Mouse (Mus musculus) hindbrain, embryonic 11.5 days (tissue): ENCODE data around the gene Grin2a. TPM values are rescaled to one million over a fixed set of nuclear protein-coding genes. Genes with fewer than 3 reads are reported as not detected.

ENCODE experiments used
- ATAC-seq: fragments of 200-750 bp; cut with Nextera tagmentation; 2 replicates; pipeline ENCODE4 v1.8.0; 2017; ENCODE audit warnings: mild to moderate bottlenecking, moderate TSS enrichment, moderate library complexity; ENCODE audit not compliant: low FRiP score
- DNase-seq: peaks from one replicate; pipeline ENCODE4 v3.0.0-alpha.2; 2015; ENCODE audit warnings: low spot score
- H3K27ac ChIP-seq: fragments of 300-500 bp; sonication (generic); 2 replicates; pipeline ENCODE4 v1.5.1; 2014; ENCODE audit warnings: mild to moderate bottlenecking, low read depth, low read length
- H3K27me3 ChIP-seq: fragments of 300-500 bp; sonication (generic); 2 replicates; pipeline ENCODE4 v1.6.1; 2014; ENCODE audit warnings: mild to moderate bottlenecking, low read length, moderate library complexity, mixed read lengths; ENCODE audit not compliant: control insufficient read depth, insufficient read depth
- H3K36me3 ChIP-seq: fragments of 300-500 bp; sonication (generic); 2 replicates; pipeline ENCODE4 v1.6.1; 2014; ENCODE audit warnings: mild to moderate bottlenecking, low read length, moderate library complexity, mixed read lengths; ENCODE audit not compliant: control insufficient read depth, insufficient read depth
- H3K4me1 ChIP-seq: fragments of 300-500 bp; sonication (generic); replicated peaks from 2 replicates; pipeline ENCODE4 v1.6.1; 2014; ENCODE audit warnings: low read length, mixed read lengths; ENCODE audit not compliant: control insufficient read depth, insufficient read depth
- H3K4me2 ChIP-seq: fragments of 300-500 bp; sonication (generic); replicated peaks from 2 replicates; pipeline ENCODE4 v1.6.1; 2014; ENCODE audit warnings: mild to moderate bottlenecking, low read depth, low read length
- H3K4me3 ChIP-seq: fragments of 300-500 bp; sonication (generic); 2 replicates; pipeline ENCODE4 v1.5.1; 2014; ENCODE audit warnings: low read depth, low read length
- H3K9ac ChIP-seq: fragments of 300-500 bp; sonication (generic); 2 replicates; pipeline ENCODE4 v1.6.1; 2014; ENCODE audit warnings: low read depth, low read length
- H3K9me3 ChIP-seq: fragments of 300-500 bp; sonication (generic); 2 replicates; pipeline ENCODE4 v1.6.1; 2016; ENCODE audit warnings: low read length; ENCODE audit not compliant: control insufficient read depth
- WGBS: fragments of 180-500 bp; shearing (Covaris S2); extraction: QIAGEN DNeasy Blood & Tissue Kit; methylation state at CpG from one replicate; pipeline ENCODE4 v1.1.7; 2014; 5-methylcytosine and 5-hydroxymethylcytosine counted together
- polyA plus RNA-seq: library from polyadenylated mRNA; unstranded; fragments of >200 nt; fragmentation: Nextera tagmentation; extraction: Ambion mirVana; gene quantifications from 2 replicates; pipeline ENCODE4 v1.2.1, GENCODE M21; 2014

Gene Grin2a
- polyA plus RNA-seq, 1 experiment from 2014 or later = 1.5 TPM

- no peak for ATAC-seq
- Histone ChIP-seq H3K4me3 (no peak overlapping the region), H3K27ac (no peak overlapping the region), H3K4me1 (no peaks in the 10 kb centered on the region), H3K36me3 (no peaks in the 10 kb centered on the region), H3K27me3 (no peaks in the 10 kb centered on the region), H3K9me3 (no peaks in the 10 kb centered on the region), H3K4me2 (no peak overlapping the region), H3K9ac (no peak overlapping the region)
- 89% methylated on average over 3 of the region's 3 CpGs for WGBS
- no peak for DNase-seq
Measured at GRCm38 (mm10) chr16:9749661-9750060, 245.7 kb downstream of the Grin2a start.

DNA sequence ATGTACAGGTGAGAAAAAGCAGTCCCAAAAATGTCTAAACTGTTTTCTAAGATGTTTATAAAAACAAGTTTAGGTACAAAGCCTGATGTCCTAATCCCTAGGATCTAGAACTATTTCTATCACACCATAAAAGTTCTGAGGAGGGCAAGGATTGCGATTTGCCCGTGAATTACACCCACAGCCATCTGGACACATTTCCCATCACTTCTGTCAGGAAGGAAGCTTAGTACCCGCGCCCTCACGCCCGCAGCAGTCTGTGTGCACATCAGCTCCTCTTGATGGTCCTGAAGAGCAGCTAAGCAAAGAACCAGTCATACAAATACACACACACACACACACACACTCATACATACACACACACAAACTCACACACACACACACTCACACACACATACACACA is 252.9 kb downstream of the Grin2a start:
- ATAC-seq (no peak), DNase-seq (no peak)
- Histone ChIP-seq H3K4me1 (no peaks in the 10 kb centered on the region), H3K27me3 (no peaks in the 10 kb centered on the region), H3K27ac (no peak overlapping the region), H3K36me3 (no peaks in the 10 kb centered on the region), H3K9me3 (no peaks in the 10 kb centered on the region), H3K4me3 (no peak overlapping the region), H3K9ac (no peak overlapping the region), H3K4me2 (no peak overlapping the region)
- 94% methylated on average over 6 of the region's 6 CpGs for WGBS

- no peaks in the 10 kb centered on the region for H3K9me3 ChIP-seq
- DNase-seq = no peak
- H3K9ac ChIP-seq = no peak overlapping the region
- no peak overlapping the region for H3K4me3 ChIP-seq
- no peak overlapping the region for H3K27ac ChIP-seq
- WGBS = 89% methylated on average over 6 of the region's 6 CpGs
- H3K27me3 ChIP-seq = no peaks in the 10 kb centered on the region
- no peaks in the 10 kb centered on the region for H3K4me1 ChIP-seq
- ATAC-seq = no peak
- H3K36me3 ChIP-seq = no peaks in the 10 kb centered on the region
- no peak overlapping the region for H3K4me2 ChIP-seq
Measured at GRCm38 (mm10) chr16:9738679-9739078, 256.7 kb downstream of the Grin2a start.

- Histone ChIP-seq H3K9ac (no peak overlapping the region), H3K36me3 (no peaks in the 10 kb centered on the region), H3K27me3 (no peaks in the 10 kb centered on the region), H3K9me3 (no peaks in the 10 kb centered on the region), H3K4me2 (no peak overlapping the region), H3K4me1 (no peaks in the 10 kb centered on the region), H3K27ac (no peak overlapping the region), H3K4me3 (no peak overlapping the region)
- 15% methylated on average over 2 of the region's 2 CpGs for WGBS
- DNase-seq (no peak), ATAC-seq (no peak)
Measured at GRCm38 (mm10) chr16:9737131-9737530, 258.2 kb downstream of the Grin2a start.

GRCm38 (mm10) chr16:9735365-9736080 is 259.8 kb downstream of the Grin2a start:
- no peaks in the 10 kb centered on the region for H3K9me3 ChIP-seq
- no peaks in the 10 kb centered on the region for H3K27me3 ChIP-seq
- H3K4me2 ChIP-seq = no peak overlapping the region
- H3K4me1 ChIP-seq = no peaks in the 10 kb centered on the region
- ATAC-seq (no peak), DNase-seq (no peak)
- no peaks in the 10 kb centered on the region for H3K36me3 ChIP-seq
- no peak overlapping the region for H3K4me3 ChIP-seq
- H3K27ac ChIP-seq = no peak overlapping the region
- H3K9ac ChIP-seq = no peak overlapping the region
- WGBS = 82% methylated on average over 8 of the region's 8 CpGs

GRCm38 (mm10) chr16:9727603-9728002 is 267.8 kb downstream of the Grin2a start:
- 96% methylated on average over 5 of the region's 5 CpGs for WGBS
- Histone ChIP-seq H3K4me2 (no peak overlapping the region), H3K4me3 (no peak overlapping the region), H3K9ac (no peak overlapping the region), H3K27me3 (no peaks in the 10 kb centered on the region), H3K9me3 (no peaks in the 10 kb centered on the region), H3K4me1 (no peaks in the 10 kb centered on the region), H3K36me3 (no peaks in the 10 kb centered on the region), H3K27ac (no peak overlapping the region)
- ATAC-seq (no peak), DNase-seq (no peak)

DNA sequence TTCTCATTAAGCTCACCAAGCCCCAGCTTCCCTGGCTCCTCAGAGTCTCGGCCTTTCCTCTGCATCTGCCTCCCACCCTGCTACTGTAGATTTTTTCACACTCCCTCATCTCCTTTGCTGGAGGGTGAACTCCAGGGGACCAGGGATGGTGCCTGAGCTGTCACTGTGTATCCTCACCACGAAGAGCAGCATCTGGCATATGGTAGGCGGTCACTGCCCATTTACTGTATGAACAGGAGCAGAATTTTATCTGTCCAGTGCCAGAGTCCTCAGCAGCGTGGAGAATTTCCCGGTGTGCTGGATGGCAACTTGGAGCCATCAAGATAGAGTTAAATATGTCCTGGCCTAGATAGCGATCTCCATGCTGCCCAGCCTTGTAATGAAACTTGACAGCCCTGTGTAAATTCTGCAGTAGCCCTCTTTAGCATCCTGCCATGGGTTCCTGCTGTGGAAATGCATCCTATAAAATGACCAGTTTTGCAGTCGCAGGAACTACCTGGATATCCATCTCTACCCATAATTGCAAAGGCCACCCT is 269.7 kb downstream of the Grin2a start:
- Histone ChIP-seq H3K4me1 (no peaks in the 10 kb centered on the region), H3K9me3 (no peaks in the 10 kb centered on the region), H3K9ac (no peak overlapping the region), H3K27ac (no peak overlapping the region), H3K27me3 (no peaks in the 10 kb centered on the region), H3K36me3 (no peaks in the 10 kb centered on the region), H3K4me3 (no peak overlapping the region), H3K4me2 (no peak overlapping the region)
- ATAC-seq (no peak), DNase-seq (no peak)
- 87% methylated on average over 7 of the region's 7 CpGs for whole genome bisulfite sequencing

- Histone ChIP-seq H3K9me3 (no peaks in the 10 kb centered on the region), H3K4me2 (no peak overlapping the region), H3K4me1 (no peaks in the 10 kb centered on the region), H3K27me3 (no peaks in the 10 kb centered on the region), H3K36me3 (no peaks in the 10 kb centered on the region), H3K9ac (no peak overlapping the region), H3K27ac (no peak overlapping the region), H3K4me3 (no peak overlapping the region)
- ATAC-seq = no peak
- no peak for DNase-seq
- 85% methylated on average over 2 of the region's 2 CpGs for WGBS
Measured at GRCm38 (mm10) chr16:9711398-9711797, 284.0 kb downstream of the Grin2a start.

- Histone ChIP-seq H3K4me1 (no peaks in the 10 kb centered on the region), H3K36me3 (no peaks in the 10 kb centered on the region), H3K9me3 (no peaks in the 10 kb centered on the region), H3K9ac (no peak overlapping the region), H3K27me3 (no peaks in the 10 kb centered on the region), H3K27ac (no peak overlapping the region), H3K4me3 (no peak overlapping the region), H3K4me2 (no peak overlapping the region)
- no peak for ATAC-seq
- DNase-seq = no peak
- WGBS = 74% methylated on average over 2 of the region's 2 CpGs
Measured at GRCm38 (mm10) chr16:9709921-9710320, 285.4 kb downstream of the Grin2a start.
